Mouse (Mus musculus): ENCODE results near the gene Lmna.

DNA sequence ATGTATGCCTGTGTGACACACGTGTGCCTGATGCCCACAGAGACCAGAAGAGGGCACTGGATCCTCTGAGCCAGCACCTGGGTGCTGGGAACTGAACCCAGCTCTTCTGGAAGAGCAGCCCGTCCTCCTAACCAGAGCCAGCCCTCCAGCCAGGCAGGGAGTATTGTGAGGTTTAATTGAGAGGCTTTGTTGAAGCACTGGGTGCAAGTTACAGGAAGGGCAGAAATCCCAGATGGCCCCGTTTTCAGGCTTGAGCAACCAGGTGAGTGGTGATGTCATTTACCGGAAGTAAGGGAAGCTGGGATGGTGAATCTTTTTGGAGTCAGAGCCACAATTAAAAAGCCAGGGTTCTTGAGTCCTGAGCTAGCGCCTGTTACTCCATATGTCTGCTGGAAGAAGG lies 15.3 kb upstream of the Lmna start:
- TF ChIP-seq ZC3H11A (IDR thresholded peaks at IDR 0.05; ENCODE audit: borderline replicate concordance, low read depth, low read length): no peak
- no peak for TF ChIP-seq HCFC1 (IDR thresholded peaks at IDR 0.05; ENCODE audit: borderline replicate concordance, insufficient read depth, low read length)
- no peak for TF ChIP-seq CHD2 (IDR thresholded peaks at IDR 0.05; ENCODE audit: low read depth, low read length)
- no peak for TF ChIP-seq MAFK (IDR thresholded peaks at IDR 0.05; ENCODE audit: insufficient read depth, low read depth, low read length)
- TF ChIP-seq ZNF384 (IDR thresholded peaks at IDR 0.05; ENCODE audit: low read depth, low read length): no peak
